Mouse (Mus musculus) embryonic fibroblast, embryonic 13.5 days (primary cell): ENCODE results near the gene Trim39. TPM values are rescaled to one million over a fixed set of nuclear protein-coding genes. Genes with fewer than 3 reads are reported as not detected.
"Not testable (repeated sequence)": the region's sequence is repeated elsewhere in the genome, so short reads cannot be mapped to it uniquely, and the experiment has no call there.

Experiments used
- H3K27ac ChIP-seq: 2 replicates; pipeline ENCODE4 v1.5.1; 2012; ENCODE audit warnings: low read length, control low read depth, inconsistent platforms; ENCODE audit not compliant: insufficient read depth
- H3K4me1 ChIP-seq: 2 replicates; pipeline ENCODE4 v1.6.1; 2011; ENCODE audit warnings: low read length; ENCODE audit not compliant: control insufficient read depth, insufficient read depth
- H3K4me3 ChIP-seq: 2 replicates; pipeline ENCODE4 v1.5.1; 2011; ENCODE audit warnings: mild to moderate bottlenecking, control low read depth, low read length; ENCODE audit not compliant: insufficient read depth
- CTCF ChIP-seq: IDR thresholded peaks from 2 replicates; pipeline ENCODE4 v1.5.1; 2011; ENCODE audit warnings: mild to moderate bottlenecking, control low read depth, low read length, moderate library complexity, borderline replicate concordance; ENCODE audit not compliant: insufficient read depth
- POLR2A ChIP-seq: IDR thresholded peaks from 2 replicates; pipeline ENCODE4 v1.6.1; 2011; ENCODE audit warnings: low read depth, mild to moderate bottlenecking, control low read depth, low read length, moderate library complexity
- polyA plus RNA-seq: library from polyadenylated mRNA; stranded (reverse); fragments of >200 nt; gene quantifications from 2 replicates; pipeline ENCODE4 v1.2.4, GENCODE M21; 2011; ENCODE audit warnings: low read depth; ENCODE audit not compliant: missing spikeins, insufficient read length

Gene Trim39
- polyA plus RNA-seq, result 13.2 and 13.8 TPM in 2 replicates

DNA sequence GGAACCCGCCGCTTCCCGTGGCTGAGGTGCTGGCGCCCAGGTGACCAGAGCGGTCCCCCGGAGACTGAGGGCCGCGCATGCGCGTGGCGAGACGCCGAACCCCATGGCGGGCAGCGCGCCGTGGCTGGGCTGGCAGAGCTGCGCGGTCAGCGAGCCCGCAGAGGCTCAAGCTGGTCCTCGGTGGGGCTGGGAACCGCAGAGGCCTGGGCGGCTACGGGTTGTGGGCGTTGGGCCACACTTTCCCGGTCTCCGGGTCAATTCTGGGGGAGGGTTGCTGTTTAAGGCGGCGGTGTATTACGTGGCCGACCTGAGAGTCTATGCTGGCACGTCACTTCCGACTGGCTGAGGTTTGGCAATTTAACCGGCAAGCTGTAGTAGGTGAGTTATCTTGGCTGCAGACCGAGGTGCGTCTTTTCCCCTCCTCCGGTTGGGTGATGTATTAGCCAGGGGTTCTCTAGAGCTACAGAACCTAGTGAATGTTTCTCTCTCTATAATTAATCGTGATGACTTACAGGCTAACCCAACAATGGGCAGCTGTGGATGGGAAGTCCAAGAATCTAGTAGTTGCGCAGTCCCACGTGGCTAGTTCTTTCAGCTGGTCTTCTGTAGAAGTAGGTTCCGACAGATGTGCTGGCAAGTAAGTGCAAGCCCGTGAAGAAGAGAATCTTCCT is at the start of gene Trim39:
Trim39 (minus strand) TSS at position 662 of the 671 bp plus-strand sequence.
- TF ChIP-seq POLR2A (peak; percentile 52; the same call in 1 of the 2 replicates), CTCF (no peak)
- Histone ChIP-seq H3K4me3 (peak within 1 kb of the TSS; percentile 87), H3K27ac (peak within 1 kb of the TSS; percentile 85), H3K4me1 (peaks cover 10% of the 10 kb centered on the region; the same call in 1 of the 2 replicates)

GRCm38 (mm10) chr17:36315689-36316253 is 43.7 kb upstream of the Trim39 start:
- Histone ChIP-seq H3K4me3 (peak overlapping the region; percentile 67), H3K27ac (no peak overlapping the region), H3K4me1 (no peaks in the 10 kb centered on the region)
- TF ChIP-seq CTCF, result no peak
- no peak for TF ChIP-seq POLR2A

DNA sequence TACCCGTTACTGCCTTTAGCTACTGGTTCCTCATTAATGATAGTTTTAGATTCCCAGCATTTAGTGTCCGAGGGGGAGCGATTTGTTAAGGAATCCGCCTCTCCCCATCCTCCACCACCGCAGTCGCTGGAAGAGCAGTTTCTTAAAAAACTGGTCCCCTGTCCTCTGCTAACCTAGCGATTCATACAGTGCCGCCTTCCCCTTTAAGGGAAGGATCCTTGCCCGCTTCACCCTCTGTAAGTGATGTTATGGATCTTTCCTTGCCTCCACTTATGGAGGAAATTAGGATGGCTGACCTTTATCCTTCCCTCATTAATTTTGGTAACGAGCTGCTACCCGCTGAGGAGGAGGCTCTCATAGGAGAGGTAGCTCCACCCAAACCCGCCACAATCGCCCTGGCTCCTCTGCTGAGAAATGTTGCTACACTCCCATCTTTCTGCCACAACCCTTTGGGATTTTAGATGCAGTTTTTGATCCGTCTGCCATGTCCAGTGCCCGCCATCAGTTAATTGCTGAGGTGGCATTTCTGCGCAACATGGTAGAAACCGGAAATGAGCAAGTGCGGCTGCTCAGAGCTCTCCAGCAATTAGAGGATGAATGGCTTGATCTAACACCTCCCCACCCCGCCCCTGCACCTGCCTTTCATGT is 43.1 kb upstream of the Trim39 start:
- TF ChIP-seq CTCF, result no peak
- peak; percentile 49; the same call in 1 of the 2 replicates for TF ChIP-seq POLR2A
- Histone ChIP-seq H3K27ac (peak overlapping the region; percentile 8; the same call in 1 of the 2 replicates), H3K4me3 (peak overlapping the region; percentile 67), H3K4me1 (no peaks in the 10 kb centered on the region)

- no peaks in the 10 kb centered on the region for H3K4me1 ChIP-seq
- H3K4me3 ChIP-seq, result peak overlapping the region; percentile 67; the same call in 1 of the 2 replicates
- no peak for TF ChIP-seq POLR2A
- no peak for TF ChIP-seq CTCF
- H3K27ac ChIP-seq, result no peak overlapping the region
These were observed 42.5 kb upstream of the Trim39 start for GRCm38 (mm10) chr17:36314511-36314910.

- no peak for TF ChIP-seq CTCF
- TF ChIP-seq POLR2A, result no peak
- Histone ChIP-seq H3K4me3 (no peak overlapping the region), H3K27ac (no peak overlapping the region), H3K4me1 (no peaks in the 10 kb centered on the region)
These were observed 37.2 kb upstream of the Trim39 start for GRCm38 (mm10) chr17:36309293-36309692.

DNA sequence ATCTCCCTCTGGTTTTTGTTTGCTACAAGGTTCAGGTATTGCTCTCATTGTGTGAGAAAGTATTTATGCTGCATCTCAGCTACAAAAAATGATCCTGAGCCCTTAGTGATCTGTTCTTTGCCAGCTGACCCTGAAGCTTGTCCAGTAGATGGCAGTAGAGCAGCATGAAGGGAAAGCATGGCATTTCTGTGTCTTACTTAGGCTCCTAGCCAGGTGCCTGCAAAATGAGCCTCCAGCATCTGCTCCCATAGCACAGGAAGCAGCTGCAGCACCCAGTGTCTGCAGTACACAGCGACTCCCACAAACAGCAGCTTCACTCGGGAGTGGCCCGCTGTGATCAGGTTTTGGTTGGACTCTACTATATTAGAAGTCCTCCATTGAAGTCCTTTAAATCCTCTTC is 36.8 kb upstream of the Trim39 start:
- H3K4me3 ChIP-seq, H3K27ac ChIP-seq, H3K4me1 ChIP-seq: not testable (repeated sequence)

DNA sequence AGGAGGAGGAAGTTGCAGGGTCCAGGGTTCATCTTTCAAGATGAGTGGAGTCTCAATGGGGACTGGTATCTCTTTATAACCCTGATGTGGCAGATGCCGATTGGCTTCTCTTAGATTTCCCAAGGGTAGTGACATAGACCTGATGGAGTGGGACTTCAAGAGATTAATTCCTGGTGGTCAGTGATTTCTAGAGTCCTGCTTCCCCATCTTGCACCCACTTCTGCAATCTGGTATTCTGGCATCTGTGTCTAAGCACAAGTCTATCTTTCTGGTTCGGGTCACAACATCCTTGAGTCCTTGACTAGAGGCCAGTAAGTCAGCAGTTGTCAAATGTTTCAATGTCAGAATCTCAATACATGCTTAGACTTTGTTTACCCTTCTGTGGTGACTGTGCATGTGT is 14.3 kb upstream of the Trim39 start, which contains the start of gene H2-M10.2:
H2-M10.2 (minus strand) TSS at position 101 of the 400 bp plus-strand sequence.
- Histone ChIP-seq H3K27ac (no peak within 1 kb of the TSS), H3K4me3 (no peak within 1 kb of the TSS), H3K4me1 (no peaks in the 10 kb centered on the region)
- TF ChIP-seq CTCF (no peak), POLR2A (no peak)

DNA sequence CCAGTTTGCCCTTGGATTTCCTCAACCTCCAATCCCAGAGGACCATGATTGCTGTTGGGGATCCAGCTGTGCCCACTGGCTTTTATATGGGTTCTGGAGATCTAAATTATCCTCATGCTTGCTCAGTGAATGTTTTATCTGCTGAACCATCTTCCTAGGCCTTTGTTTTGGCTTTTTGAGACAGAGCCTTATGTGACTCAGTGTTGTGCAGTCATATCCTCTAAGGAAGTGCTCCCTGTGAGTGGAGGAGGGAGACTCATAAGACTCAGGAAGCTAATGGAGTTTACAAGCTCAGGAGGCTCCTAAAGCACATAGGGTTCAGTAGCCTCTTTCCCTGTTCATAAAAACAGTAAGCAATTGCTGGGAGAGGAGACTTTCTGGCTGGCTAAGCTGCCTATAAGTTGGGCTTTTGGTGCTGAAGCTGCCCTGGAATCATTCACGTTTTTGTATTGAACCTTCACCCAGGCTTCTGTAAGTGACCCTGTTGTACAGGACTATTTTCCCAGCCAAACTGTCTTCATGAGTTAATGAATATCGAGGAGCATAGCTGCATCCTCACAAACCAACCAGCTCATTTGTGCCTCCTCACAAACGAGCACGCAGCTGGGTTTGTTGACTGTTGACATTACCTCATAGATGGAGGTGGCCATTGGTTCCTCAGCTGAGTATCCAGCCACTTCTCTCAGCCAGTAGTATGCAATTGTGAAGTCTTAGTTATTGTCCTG is 9.6 kb upstream of the Trim39 start:
- H3K27ac ChIP-seq, result no peak overlapping the region
- no peaks in the 10 kb centered on the region for H3K4me1 ChIP-seq
- no peak overlapping the region for H3K4me3 ChIP-seq
- TF ChIP-seq POLR2A (no peak), CTCF (no peak)

- TF ChIP-seq POLR2A (no peak), CTCF (no peak)
- Histone ChIP-seq H3K4me1 (peaks cover 9% of the 10 kb centered on the region; the same call in 1 of the 2 replicates), H3K27ac (no peak overlapping the region), H3K4me3 (no peak overlapping the region)
These were observed 2.7 kb upstream of the Trim39 start for GRCm38 (mm10) chr17:36274776-36275175.

DNA sequence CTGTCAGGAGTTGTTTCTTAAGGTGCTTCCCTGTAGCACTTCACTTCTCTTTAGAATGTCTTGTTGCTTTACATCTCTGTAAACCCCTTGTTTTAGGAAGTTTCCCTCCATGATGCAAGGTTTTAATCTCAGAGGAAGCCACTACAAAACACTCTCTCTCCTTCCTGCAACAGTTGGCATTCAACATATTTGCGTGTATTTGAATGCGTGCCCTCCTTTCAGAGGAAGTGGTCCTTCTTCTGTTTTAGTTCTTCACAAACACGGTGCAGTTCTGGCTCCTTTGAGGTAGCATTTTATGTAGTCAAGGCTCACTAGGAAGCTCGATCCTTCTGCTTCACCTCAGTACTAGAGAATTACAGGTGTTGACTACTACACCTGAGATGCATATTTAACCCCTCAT is 1.7 kb upstream of the Trim39 start:
- H3K27ac ChIP-seq, result no peak overlapping the region
- TF ChIP-seq POLR2A (no peak), CTCF (no peak)
- H3K4me3 ChIP-seq, result peak overlapping the region; percentile 8; the same call in 1 of the 2 replicates
- H3K4me1 ChIP-seq, result peaks cover 10% of the 10 kb centered on the region; the same call in 1 of the 2 replicates
